ENCODE assay signal across 8 mouse cellular contexts in the genomic region with DNA sequence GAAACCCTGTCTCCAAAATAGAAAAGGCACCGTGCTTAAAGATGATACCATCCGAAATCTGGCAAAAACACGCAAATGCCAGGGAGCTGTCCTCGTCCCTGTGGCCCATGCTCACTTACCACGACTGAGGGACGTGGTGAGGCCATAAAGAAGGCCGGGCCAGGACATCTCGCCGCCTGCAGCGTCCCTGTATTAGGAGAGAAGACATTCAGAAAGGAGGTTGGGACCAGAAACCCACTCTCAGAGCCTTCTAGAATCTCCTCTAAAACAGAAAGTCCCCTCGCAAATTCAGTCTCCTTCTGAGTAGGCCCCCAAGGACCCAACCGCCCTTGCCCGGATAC. TPM values are rescaled to one million over a fixed set of nuclear protein-coding genes. Genes with fewer than 3 reads are reported as not detected.
DNase-seq lines count a peak whose midpoint lies in the region; ATAC-seq and TF ChIP-seq lines count a peak whose summit lies in the region.

No protein-coding gene starts in this region.

- H3K4me2 ChIP-seq in forebrain, embryonic 12.5 days, result peak overlapping the region; percentile 91
- peak overlapping the region; percentile 89 for H3K4me2 ChIP-seq in liver, embryonic 13.5 days

- 2% methylated on average over 13 of the region's 13 CpGs for WGBS in heart, adult 2 months
- WGBS in forebrain, embryonic 12.5 days, result 0% methylated on average over 13 of the region's 13 CpGs
- WGBS in liver, embryonic 13.5 days (ENCODE audit: insufficient replicate concordance), result under 1% methylated on average over 13 of the region's 13 CpGs

- peaks cover 5% of the 10 kb centered on the region for H3K4me1 ChIP-seq in heart, adult 2 months (ENCODE audit: control insufficient read depth, insufficient read depth, low read length)
- peaks cover 15% of the 10 kb centered on the region for H3K4me1 ChIP-seq in forebrain, embryonic 12.5 days
- H3K4me1 ChIP-seq in liver, embryonic 13.5 days (replicated peaks), result peaks cover 27% of the 10 kb centered on the region

- no peak for DNase-seq in heart, adult 2 months
- DNase-seq in heart, postnatal 4 days, result no peak
- no peak for DNase-seq in liver, embryonic 13.5 days
- DNase-seq in adrenal gland, postnatal 25 days, result no peak
- DNase-seq in cerebellum, postnatal 25 days, result no peak
- DNase-seq in frontal cortex, adult 2 months (ENCODE audit: extremely low spot score in 1 of 2, low spot score in 1 of 2), result no peak

- no peaks in the 10 kb centered on the region for H3K9me3 ChIP-seq in forebrain, embryonic 12.5 days
- no peaks in the 10 kb centered on the region for H3K9me3 ChIP-seq in liver, embryonic 13.5 days (replicated peaks)

- peak overlapping the region; percentile 97 for H3K27ac ChIP-seq in heart, adult 2 months
- H3K27ac ChIP-seq in forebrain, embryonic 12.5 days, result peak overlapping the region; percentile 71; the same call in 1 of the 2 replicates
- peak overlapping the region; percentile 80 for H3K27ac ChIP-seq in liver, embryonic 13.5 days

- H3K79me2 ChIP-seq in heart, adult 2 months (replicated peaks; ENCODE audit: control insufficient read depth, insufficient read depth, low read length), result no peaks in the 10 kb centered on the region
- peaks cover 11% of the 10 kb centered on the region for H3K79me2 ChIP-seq in C2C12 (ENCODE audit: control insufficient read depth, insufficient read depth)

- peak overlapping the region; percentile 93 for H3K4me3 ChIP-seq in heart, adult 2 months
- H3K4me3 ChIP-seq in C2C12 (ENCODE audit: insufficient read depth, poor library complexity, severe bottlenecking), result peak overlapping the region; percentile 68
- H3K4me3 ChIP-seq in forebrain, embryonic 12.5 days (replicated peaks), result peak overlapping the region; percentile 65
- peak overlapping the region; percentile 87 for H3K4me3 ChIP-seq in liver, embryonic 13.5 days (replicated peaks)

- H3K27me3 ChIP-seq in heart, adult 2 months (ENCODE audit: control insufficient read depth, insufficient read depth, low read length), result no peaks in the 10 kb centered on the region
- no peaks in the 10 kb centered on the region for H3K27me3 ChIP-seq in C2C12 (ENCODE audit: control insufficient read depth, insufficient read depth, insufficient read length)
- H3K27me3 ChIP-seq in forebrain, embryonic 12.5 days, result no peaks in the 10 kb centered on the region
- H3K27me3 ChIP-seq in liver, embryonic 13.5 days, result no peaks in the 10 kb centered on the region

- H3ac ChIP-seq in C2C12 (ENCODE audit: control insufficient read depth, insufficient read length, low read depth), result peak overlapping the region; percentile 94

- peaks cover 3% of the 10 kb centered on the region for H3K79me3 ChIP-seq in C2C12 (ENCODE audit: low read depth)

- no peak for TF ChIP-seq EP300 in heart, adult 2 months (IDR thresholded peaks at IDR 0.05; ENCODE audit: insufficient read depth, low read depth, low read length)

- peak; percentile 51 for ATAC-seq in forebrain, embryonic 12.5 days (ENCODE audit: low FRiP score)
- peak; percentile 6 for ATAC-seq in liver, embryonic 13.5 days (ENCODE audit: low read depth)

- H3K9ac ChIP-seq in heart, adult 2 months (ENCODE audit: low read depth, low read length), result peak overlapping the region; percentile 81
- peak overlapping the region; percentile 82 for H3K9ac ChIP-seq in forebrain, embryonic 12.5 days
- peak overlapping the region; percentile 90 for H3K9ac ChIP-seq in liver, embryonic 13.5 days

- TF ChIP-seq POLR2A in heart, adult 2 months (IDR thresholded peaks at IDR 0.05; ENCODE audit: insufficient read depth, low read depth, low read length), result no peak

- H3K36me3 ChIP-seq in heart, adult 2 months (ENCODE audit: control insufficient read depth, insufficient read depth, low read length), result no peaks in the 10 kb centered on the region
- peaks cover 11% of the 10 kb centered on the region for H3K36me3 ChIP-seq in C2C12 (ENCODE audit: control insufficient read depth, insufficient read depth)
- peaks cover 36% of the 10 kb centered on the region for H3K36me3 ChIP-seq in forebrain, embryonic 12.5 days (replicated peaks)
- peaks cover 50% of the 10 kb centered on the region for H3K36me3 ChIP-seq in liver, embryonic 13.5 days

- intact Hi-C loops in heart, adult 2 months (cut with DNase I), result no loop called here

- TF ChIP-seq CTCF in heart, adult 2 months (IDR thresholded peaks at IDR 0.05), result no peak
- no peak for TF ChIP-seq CTCF in C2C12 (IDR thresholded peaks at IDR 0.05; ENCODE audit: control insufficient read depth, insufficient read depth, insufficient read length)

TF ChIP-seq in C2C12, 6 proteins besides CTCF, POLR2A, EP300 and RAD21:
- no peak for TF ChIP-seq MYOD1 (IDR thresholded peaks at IDR 0.05; ENCODE audit: control insufficient read depth, insufficient read length, low read depth)
- no peak for TF ChIP-seq FOSL1 (IDR thresholded peaks at IDR 0.05; ENCODE audit: insufficient read depth, low read length, poor library complexity, severe bottlenecking)

RNA-seq across cellular contexts. Expression of gene Mrps12, which starts 0.3 kb away (rescaled TPM):
- total RNA-seq in heart, adult 2 months (2021), result 10 to 100 TPM; 47.8 to 57.3 TPM
- 36.3 and 51.9 TPM in 2 replicates for polyA plus RNA-seq in heart, adult 2 months (2012; rRNA removed)
- 10 to 100 TPM; 44.5 to 45.9 TPM for total RNA-seq in heart, postnatal 4 days (2021)
- polyA plus RNA-seq in C2C12 (2012; fragmentation: generic; extraction: Trizol), result 193 TPM
- 118 and 131 TPM in 2 replicates for polyA plus RNA-seq in forebrain, embryonic 12.5 days (2016; fragmentation: Nextera tagmentation; extraction: Ambion mirVana)
- 106 and 112 TPM in 2 replicates for polyA plus RNA-seq in liver, embryonic 13.5 days (2015; fragmentation: Nextera tagmentation; extraction: Ambion mirVana)
- total RNA-seq in adrenal gland, postnatal 25 days (2021), result 78.8 and 86.5 TPM in 2 replicates
- polyA plus RNA-seq in frontal cortex, adult 2 months (2012; rRNA removed), result 92.4 and 109 TPM in 2 replicates

RNA-seq across cellular contexts. Expression of gene Sars2, which starts 0.5 kb away (rescaled TPM):
- 10 to 100 TPM; 13.7 to 14.2 TPM for total RNA-seq in heart, adult 2 months (2021)
- polyA plus RNA-seq in heart, adult 2 months (2012; rRNA removed), result 18.5 and 20.2 TPM in 2 replicates
- total RNA-seq in heart, postnatal 4 days (2021), result 10 to 100 TPM; 19.3 to 19.9 TPM
- polyA plus RNA-seq in C2C12 (2012; fragmentation: generic; extraction: Trizol), result 18.1 TPM
- polyA plus RNA-seq in forebrain, embryonic 12.5 days (2016; fragmentation: Nextera tagmentation; extraction: Ambion mirVana), result 27.9 and 28.9 TPM in 2 replicates
- polyA plus RNA-seq in liver, embryonic 13.5 days (2015; fragmentation: Nextera tagmentation; extraction: Ambion mirVana), result 16.3 and 17.0 TPM in 2 replicates
- 15.4 and 22.3 TPM in 2 replicates for total RNA-seq in adrenal gland, postnatal 25 days (2021)
- polyA plus RNA-seq in frontal cortex, adult 2 months (2012; rRNA removed), result 15.4 and 18.0 TPM in 2 replicates

RNA-seq across cellular contexts. Expression of gene Ccer2, which starts 14.6 kb away (rescaled TPM):
- total RNA-seq in heart, adult 2 months (2021), result not detected
- polyA plus RNA-seq in heart, adult 2 months (2012; rRNA removed), result not detected in 2 replicates
- total RNA-seq in heart, postnatal 4 days (2021), result not detected
- polyA plus RNA-seq in C2C12 (2012; fragmentation: generic; extraction: Trizol), result not detected
- not detected in 2 replicates for polyA plus RNA-seq in forebrain, embryonic 12.5 days (2016; fragmentation: Nextera tagmentation; extraction: Ambion mirVana)
- not detected in 2 replicates for polyA plus RNA-seq in liver, embryonic 13.5 days (2015; fragmentation: Nextera tagmentation; extraction: Ambion mirVana)
- total RNA-seq in adrenal gland, postnatal 25 days (2021), result not detected in 2 replicates
- polyA plus RNA-seq in frontal cortex, adult 2 months (2012; rRNA removed), result 2.2 TPM in 2 replicates

RNA-seq across cellular contexts. Expression of gene Fbxo17, which starts 24.7 kb away (rescaled TPM):
- under 1 TPM; 0.37 to 0.57 TPM for total RNA-seq in heart, adult 2 months (2021)
- polyA plus RNA-seq in heart, adult 2 months (2012; rRNA removed), result 1.7 and 2.0 TPM in 2 replicates
- total RNA-seq in heart, postnatal 4 days (2021), result 1 to 10 TPM; 2.6 to 4.2 TPM
- polyA plus RNA-seq in C2C12 (2012; fragmentation: generic; extraction: Trizol), result 9.8 TPM
- 7.3 and 8.0 TPM in 2 replicates for polyA plus RNA-seq in forebrain, embryonic 12.5 days (2016; fragmentation: Nextera tagmentation; extraction: Ambion mirVana)
- 1.4 and 1.8 TPM in 2 replicates for polyA plus RNA-seq in liver, embryonic 13.5 days (2015; fragmentation: Nextera tagmentation; extraction: Ambion mirVana)
- total RNA-seq in adrenal gland, postnatal 25 days (2021), result 3.9 and 5.3 TPM in 2 replicates
- polyA plus RNA-seq in frontal cortex, adult 2 months (2012; rRNA removed), result 3.4 and 4.3 TPM in 2 replicates

RNA-seq across cellular contexts. Expression of gene Sirt2, which starts 25.2 kb away (rescaled TPM):
- total RNA-seq in heart, adult 2 months (2021), result 10 to 100 TPM; 78.8 to 92.3 TPM
- polyA plus RNA-seq in heart, adult 2 months (2012; rRNA removed), result 82.9 and 103 TPM in 2 replicates
- 10 to 100 TPM; 56.4 to 58.3 TPM for total RNA-seq in heart, postnatal 4 days (2021)
- 48.9 TPM for polyA plus RNA-seq in C2C12 (2012; fragmentation: generic; extraction: Trizol)
- 68.3 and 77.4 TPM in 2 replicates for polyA plus RNA-seq in forebrain, embryonic 12.5 days (2016; fragmentation: Nextera tagmentation; extraction: Ambion mirVana)
- polyA plus RNA-seq in liver, embryonic 13.5 days (2015; fragmentation: Nextera tagmentation; extraction: Ambion mirVana), result 25.1 and 28.4 TPM in 2 replicates
- total RNA-seq in adrenal gland, postnatal 25 days (2021), result 71.4 and 75.2 TPM in 2 replicates
- 206 and 223 TPM in 2 replicates for polyA plus RNA-seq in frontal cortex, adult 2 months (2012; rRNA removed)
